Mouse (Mus musculus) retina, postnatal 1 day (tissue): ENCODE measurements around the gene Prkcz.
A peak's percentile ranks its signal among the peaks of the same experiment; 100 is the strongest.

Experiments
- DNase-seq: peaks from one replicate; pipeline ENCODE4 v3.0.0-alpha.2; 2012

The Prkcz gene

DNA sequence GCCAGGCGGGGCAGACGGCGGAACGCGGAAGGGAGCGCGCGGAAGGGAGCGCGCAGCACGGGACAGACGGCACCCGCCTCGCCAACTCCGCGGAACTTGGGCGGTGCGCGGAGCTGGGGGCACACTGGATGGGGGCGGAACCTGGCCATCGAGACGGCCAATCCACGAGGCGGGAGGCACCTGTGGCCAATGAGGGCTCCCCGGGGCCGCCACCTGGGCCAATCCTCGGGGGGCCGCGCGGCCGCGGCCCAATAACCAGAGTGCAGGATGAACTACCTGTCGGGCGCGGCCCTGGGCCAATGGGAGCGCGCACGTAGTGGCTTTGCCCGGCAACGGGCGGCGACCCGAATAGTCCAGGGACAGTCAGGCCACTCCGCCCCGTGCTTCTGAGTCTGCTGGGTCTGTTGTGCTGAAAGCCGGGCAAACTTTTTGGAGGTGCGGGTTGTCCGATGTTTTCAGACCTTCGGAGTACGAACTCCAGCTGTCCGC lies at the start of gene Prkcz:
Gene Prkcz, minus strand, starts transcription at position 59 of the 489 bp plus-strand sequence.
- peak; percentile 76 for DNase-seq

GRCm38 (mm10) chr4:155409058-155409776 lies 48.1 kb upstream of the Prkcz start, which contains the start of gene Cfap74:
Gene Cfap74, plus strand, starts transcription at chr4:155409190.
- peak; percentile 96 for DNase-seq

DNA sequence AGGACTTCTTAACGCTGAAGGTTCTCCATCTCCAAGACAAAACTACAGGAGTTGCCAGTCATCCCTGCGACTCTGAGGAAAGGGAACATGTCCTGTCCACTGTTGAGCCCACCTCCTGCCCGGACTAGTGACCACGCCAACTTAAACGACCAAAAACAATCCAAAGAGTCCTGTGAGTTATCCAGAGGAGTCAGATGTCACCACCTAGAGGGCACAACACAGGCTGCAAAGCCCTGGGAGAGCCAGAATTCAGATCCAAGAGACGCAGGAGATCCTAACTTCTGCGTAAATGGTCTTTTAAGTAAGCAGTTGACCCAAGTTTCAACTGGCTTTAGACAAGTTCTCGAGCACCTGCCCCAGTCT lies 47.5 kb upstream of the Prkcz start:
- no peak for DNase-seq

DNA sequence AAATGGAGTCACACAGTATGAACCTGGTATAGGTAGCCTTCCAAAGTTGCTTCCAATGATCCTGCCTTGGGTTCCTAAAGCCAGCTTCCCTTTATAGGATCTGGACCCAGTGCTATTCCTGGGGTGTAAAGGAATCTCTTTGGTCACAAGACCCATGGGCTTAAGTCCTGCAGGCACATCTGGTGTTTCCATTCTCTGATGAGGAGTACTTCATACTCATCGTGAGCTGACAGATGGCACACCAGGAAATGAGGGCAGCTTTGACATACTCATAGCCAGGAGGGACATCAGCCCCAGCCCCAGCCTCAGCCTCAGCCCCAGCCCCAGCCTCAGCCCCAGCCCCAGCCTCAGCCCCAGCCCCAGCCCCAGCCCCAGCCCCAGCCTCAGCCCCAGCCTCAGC lies 41.3 kb upstream of the Prkcz start:
- peak; percentile 47 for DNase-seq

- DNase-seq: no peak
These were observed 40.0 kb upstream of the Prkcz start for GRCm38 (mm10) chr4:155401121-155401520.

GRCm38 (mm10) chr4:155398222-155398540 lies 37.0 kb upstream of the Prkcz start:
- DNase-seq: no peak

GRCm38 (mm10) chr4:155397511-155398221 lies 36.5 kb upstream of the Prkcz start, which contains the start of gene Gabrd:
Gene Gabrd, minus strand, starts transcription at chr4:155398112.
- peak; percentile 62 for DNase-seq

GRCm38 (mm10) chr4:155396751-155397150 lies 35.6 kb upstream of the Prkcz start:
- DNase-seq: no peak

GRCm38 (mm10) chr4:155395471-155395870 lies 34.3 kb upstream of the Prkcz start:
- DNase-seq: no peak

- peak; percentile 84 for DNase-seq
These were observed 26.0 kb upstream of the Prkcz start for GRCm38 (mm10) chr4:155387166-155387565.

- DNase-seq: no peak
These were observed 22.2 kb upstream of the Prkcz start for GRCm38 (mm10) chr4:155383326-155383725.

DNA sequence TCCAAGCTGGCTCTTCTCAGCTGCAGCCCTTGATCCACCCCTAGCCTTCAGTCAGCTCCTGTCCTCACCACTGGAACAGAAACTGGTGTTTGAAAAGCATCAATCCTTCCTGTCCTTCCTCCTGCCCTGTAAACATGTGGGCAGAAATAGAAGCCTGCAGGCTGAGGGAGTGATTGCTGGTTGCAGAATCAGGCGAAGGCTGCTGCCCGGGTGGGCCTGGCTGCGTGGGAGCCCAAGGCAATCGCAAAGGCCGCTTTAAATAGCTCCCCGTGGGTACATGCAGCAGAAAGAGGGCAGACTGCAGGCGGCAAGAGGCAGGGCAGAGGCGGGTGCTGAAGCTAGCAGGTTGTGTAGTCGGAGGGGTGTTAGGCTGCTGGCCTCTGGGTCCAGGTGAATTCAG lies 21.6 kb upstream of the Prkcz start:
- DNase-seq: peak; percentile 28

- DNase-seq: no peak
These were observed 20.8 kb upstream of the Prkcz start for GRCm38 (mm10) chr4:155381974-155382373.

DNA sequence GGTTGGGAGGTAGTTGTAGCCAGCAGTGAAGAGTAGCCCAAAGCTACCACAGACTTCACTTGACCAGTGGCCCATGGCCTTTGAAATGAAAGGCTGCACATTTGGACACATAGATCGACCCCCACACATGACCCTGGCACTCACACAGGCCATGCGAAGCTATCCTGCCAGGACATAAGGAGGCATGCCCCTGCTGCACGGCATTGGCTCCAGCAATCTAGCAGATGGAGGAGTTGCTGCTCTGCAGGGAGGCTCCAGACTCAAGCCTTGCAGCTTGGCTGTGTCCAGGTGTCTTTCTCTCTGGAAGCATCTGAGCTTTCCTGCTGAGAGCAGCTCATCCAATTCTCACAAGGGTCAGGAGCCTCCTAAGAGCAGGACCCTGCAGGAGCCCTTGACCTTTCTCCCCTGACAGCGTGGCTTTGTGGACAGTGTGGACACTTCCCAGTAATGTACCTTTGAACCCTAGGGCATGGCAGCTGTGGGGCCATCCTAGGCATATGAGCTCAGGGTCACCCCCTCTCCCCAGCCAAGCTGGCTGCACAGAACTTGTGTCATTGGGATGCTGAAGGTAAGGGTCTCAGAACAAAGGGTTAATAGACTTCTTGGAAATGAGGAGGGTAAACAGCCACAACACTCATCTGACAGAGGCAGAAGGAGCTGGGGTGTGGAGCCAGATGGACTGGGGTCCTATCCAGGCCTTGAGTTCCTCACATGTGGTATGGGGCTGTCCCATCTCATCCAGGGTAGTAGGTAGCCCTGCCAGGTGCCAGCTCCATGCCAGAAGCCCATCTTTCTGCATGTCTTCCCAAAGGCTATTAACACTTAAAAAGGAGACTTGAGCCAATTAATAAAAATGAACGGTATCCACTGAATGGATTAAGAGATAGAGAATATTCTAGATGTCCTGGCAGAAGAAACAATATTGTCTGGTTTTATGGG lies 10.9 kb upstream of the Prkcz start:
- DNase-seq: no peak

GRCm38 (mm10) chr4:155370737-155371715 lies 9.9 kb upstream of the Prkcz start:
- no peak for DNase-seq

DNA sequence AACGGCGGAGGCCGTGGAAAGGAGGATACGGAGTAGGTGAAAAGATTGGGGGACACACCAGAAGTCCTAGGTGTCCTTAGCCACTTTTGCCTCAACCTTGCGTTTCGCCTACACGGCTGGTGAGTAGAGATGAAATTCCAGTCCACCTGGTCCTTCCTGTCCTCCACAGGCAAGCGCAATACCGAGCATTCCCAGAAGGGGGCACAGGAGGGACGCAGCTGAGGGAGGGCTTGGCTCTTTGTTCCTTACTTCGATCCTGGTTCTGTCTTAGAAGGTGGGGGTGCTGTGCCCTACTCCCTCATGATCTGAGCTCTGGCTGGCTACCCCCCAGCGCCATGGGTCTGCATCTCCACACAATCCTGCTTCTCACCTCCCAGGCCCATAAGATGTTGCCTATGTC lies 7.5 kb upstream of the Prkcz start:
- peak; percentile 75 for DNase-seq

GRCm38 (mm10) chr4:155367739-155368138 lies 6.6 kb upstream of the Prkcz start:
- no peak for DNase-seq

GRCm38 (mm10) chr4:155366784-155367183 lies 5.6 kb upstream of the Prkcz start:
- no peak for DNase-seq

DNA sequence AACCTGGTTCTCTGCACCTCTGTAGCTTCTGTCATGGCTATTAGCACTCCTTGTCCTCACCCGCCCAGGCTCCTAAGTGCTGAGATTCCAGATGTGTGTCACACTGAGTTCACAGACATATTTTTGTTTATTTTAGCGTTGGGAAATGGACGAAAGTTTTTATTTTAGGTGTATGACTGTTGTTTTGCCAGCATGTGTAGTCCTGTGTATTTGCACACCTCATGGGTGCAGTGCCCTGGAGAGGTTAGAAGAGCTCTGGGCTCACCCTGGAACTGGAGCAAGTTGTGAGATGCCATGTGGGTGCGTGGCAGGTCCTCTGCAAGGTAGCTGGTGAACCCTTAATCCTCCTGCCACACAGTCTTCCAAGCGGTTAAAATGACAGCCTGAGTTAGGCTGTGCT lies 1.3 kb upstream of the Prkcz start:
- DNase-seq: no peak

DNA sequence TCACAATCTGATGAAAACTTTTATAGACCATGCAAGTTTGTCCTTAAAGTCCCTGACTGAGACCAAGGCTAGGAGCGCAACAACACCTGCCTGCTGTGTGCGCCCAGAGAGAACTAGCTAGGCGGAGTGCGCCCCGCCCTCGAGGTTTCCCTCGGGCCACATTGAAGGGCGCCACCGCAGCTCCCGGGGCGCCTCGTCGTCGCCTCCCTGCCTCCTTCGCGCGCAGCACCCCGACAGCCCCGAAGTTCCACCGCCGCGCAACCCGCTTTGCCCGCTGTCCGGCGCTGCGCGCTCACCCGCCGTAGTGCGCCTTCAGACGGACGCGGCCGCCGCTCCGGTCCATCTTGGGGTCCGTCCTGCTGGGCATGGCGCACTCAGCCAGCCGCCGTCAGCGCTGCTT lies 305 bp downstream of the Prkcz start:
- DNase-seq: no peak

- DNase-seq: no peak
These were observed 1.3 kb downstream of the Prkcz start for GRCm38 (mm10) chr4:155359560-155360464.
